Mouse (Mus musculus): ENCODE results near the gene Rflna. TPM values are rescaled to one million over a fixed set of nuclear protein-coding genes. Genes with fewer than 3 reads are reported as not detected.

The Rflna gene
- polyA plus RNA-seq, 1 experiment = not detected

DNA sequence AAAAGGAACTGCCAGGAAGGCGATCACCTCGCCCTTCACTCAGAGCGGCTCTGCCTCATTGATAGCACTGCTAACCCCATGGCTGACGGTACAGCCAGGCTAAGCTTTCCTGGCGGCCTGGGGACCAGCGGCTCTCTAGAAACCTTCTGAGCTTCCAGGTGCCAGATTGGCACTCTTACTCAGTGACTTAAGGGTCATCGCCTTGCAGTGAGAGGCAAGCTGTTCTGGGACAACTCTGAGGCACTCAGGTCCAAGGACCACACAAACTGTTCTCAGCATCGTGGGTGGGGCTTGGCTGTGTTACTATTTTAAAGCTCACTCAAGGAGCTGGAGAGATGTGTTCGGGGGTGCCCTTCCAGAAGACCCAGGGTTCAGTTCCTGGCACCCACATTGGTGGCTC is 12.6 kb downstream of the Rflna start:
- Histone ChIP-seq H3K36me3 (ENCODE audit: control insufficient read depth) (peaks cover 39% of the 10 kb centered on the region), H3K9me3 (ENCODE audit: control insufficient read depth, low read length) (no peaks in the 10 kb centered on the region), H3K27me3 (ENCODE audit: control insufficient read depth) (no peaks in the 10 kb centered on the region), H3K4me3 (replicated peaks) (no peak overlapping the region), H3K4me1 (ENCODE audit: control insufficient read depth) (no peaks in the 10 kb centered on the region)
- no peak for TF ChIP-seq TAL1 (IDR thresholded peaks at IDR 0.05; ENCODE audit: low read length)
- TF ChIP-seq GATA1 (IDR thresholded peaks at IDR 0.05; ENCODE audit: low read length) = no peak

DNA sequence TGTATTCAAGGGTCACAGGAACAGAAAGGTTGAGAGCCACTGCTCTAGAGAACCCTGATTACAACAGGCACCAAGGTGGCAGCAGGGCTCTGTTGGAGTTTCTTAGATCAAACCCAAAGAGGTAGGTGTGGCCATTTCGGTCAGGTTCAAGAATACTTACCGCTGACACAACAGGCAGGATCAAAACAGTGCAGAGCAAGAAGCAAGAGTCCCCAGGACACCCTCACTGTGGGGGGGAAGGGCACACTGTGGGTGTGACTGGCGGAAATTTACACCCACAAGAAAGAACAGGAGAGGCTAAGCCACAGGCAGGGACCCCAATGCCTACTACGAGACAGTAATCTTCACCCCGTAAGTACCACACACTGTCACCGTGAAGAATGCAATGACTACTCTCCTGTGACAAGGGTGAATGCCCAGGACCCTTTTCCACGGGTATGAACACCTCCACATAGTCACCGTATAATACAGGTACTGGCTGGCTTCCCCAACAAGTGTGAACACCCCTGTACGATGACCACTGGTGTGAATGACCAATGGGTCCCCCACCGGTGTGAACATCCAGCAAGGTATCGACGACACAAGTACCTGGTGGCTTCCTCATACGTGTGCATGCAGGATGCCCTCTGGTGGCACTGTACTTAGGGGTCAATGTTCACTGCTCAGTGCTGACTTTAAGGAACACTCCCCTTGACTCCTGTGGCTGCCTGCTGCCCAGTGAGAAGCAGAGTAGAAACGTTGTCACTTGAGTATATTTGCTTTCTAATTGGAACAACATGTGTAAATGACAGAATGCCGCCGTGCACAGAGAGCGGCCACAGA is 13.6 kb downstream of the Rflna start:
- H3K36me3 ChIP-seq (ENCODE audit: control insufficient read depth) = peaks cover 39% of the 10 kb centered on the region
- TF ChIP-seq GATA1 (IDR thresholded peaks at IDR 0.05; ENCODE audit: low read length) (no peak), TAL1 (IDR thresholded peaks at IDR 0.05; ENCODE audit: low read length) (no peak)
- H3K9me3 ChIP-seq (ENCODE audit: control insufficient read depth, low read length) = no peaks in the 10 kb centered on the region
- H3K4me1 ChIP-seq (ENCODE audit: control insufficient read depth) = no peaks in the 10 kb centered on the region
- H3K27me3 ChIP-seq (ENCODE audit: control insufficient read depth) = no peaks in the 10 kb centered on the region
- H3K4me3 ChIP-seq (replicated peaks) = no peak overlapping the region

DNA sequence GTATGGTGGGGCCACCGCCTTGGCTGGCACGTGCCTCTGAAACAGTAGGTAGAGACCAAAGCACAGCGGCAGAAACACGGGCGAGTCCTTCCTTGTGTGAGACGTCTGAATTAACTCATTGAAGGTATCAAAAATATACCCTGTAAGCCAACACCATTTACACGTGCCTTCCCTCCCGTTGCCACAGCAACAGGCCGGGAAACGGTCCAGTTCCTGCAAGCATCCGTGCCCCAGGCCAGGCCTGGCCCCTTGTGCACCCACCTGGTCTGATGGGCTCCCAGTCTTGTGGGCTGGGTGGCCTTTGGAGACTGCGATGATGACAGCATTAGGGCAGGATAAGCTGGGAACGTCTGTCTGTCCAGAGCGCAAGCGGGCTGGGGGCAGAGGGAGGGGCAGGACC is 14.3 kb downstream of the Rflna start:
- H3K36me3 ChIP-seq (ENCODE audit: control insufficient read depth) = peaks cover 46% of the 10 kb centered on the region
- TF ChIP-seq TAL1 (IDR thresholded peaks at IDR 0.05; ENCODE audit: low read length) (no peak), GATA1 (IDR thresholded peaks at IDR 0.05; ENCODE audit: low read length) (no peak)
- no peaks in the 10 kb centered on the region for H3K27me3 ChIP-seq (ENCODE audit: control insufficient read depth)
- H3K4me3 ChIP-seq (replicated peaks) = no peak overlapping the region
- H3K4me1 ChIP-seq (ENCODE audit: control insufficient read depth) = no peaks in the 10 kb centered on the region
- no peaks in the 10 kb centered on the region for H3K9me3 ChIP-seq (ENCODE audit: control insufficient read depth, low read length)

DNA sequence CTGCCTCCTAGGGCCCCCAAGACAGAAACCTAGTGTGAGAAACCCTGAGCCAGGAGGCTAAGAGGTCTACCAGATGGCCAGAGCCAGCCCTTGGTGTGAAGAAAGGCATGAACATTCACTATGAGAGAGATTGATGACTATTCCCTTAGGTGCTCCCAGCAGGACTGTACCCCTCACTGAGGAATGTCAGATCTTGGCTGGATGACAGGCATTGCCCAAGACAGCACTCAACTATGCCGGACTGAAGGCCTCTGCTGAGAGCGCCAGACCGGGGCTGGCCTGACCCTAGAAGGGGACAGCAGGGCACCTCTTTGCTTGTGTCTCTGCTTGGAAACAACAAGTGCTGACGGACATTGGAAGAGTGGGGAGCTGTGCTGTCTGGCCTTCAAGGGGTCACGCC is 16.1 kb downstream of the Rflna start:
- H3K36me3 ChIP-seq (ENCODE audit: control insufficient read depth) = peaks cover 64% of the 10 kb centered on the region
- H3K27me3 ChIP-seq (ENCODE audit: control insufficient read depth) = no peaks in the 10 kb centered on the region
- no peak overlapping the region for H3K4me3 ChIP-seq (replicated peaks)
- H3K4me1 ChIP-seq (ENCODE audit: control insufficient read depth) = no peaks in the 10 kb centered on the region
- TF ChIP-seq TAL1 (IDR thresholded peaks at IDR 0.05; ENCODE audit: low read length) (no peak), GATA1 (IDR thresholded peaks at IDR 0.05; ENCODE audit: low read length) (no peak)
- no peaks in the 10 kb centered on the region for H3K9me3 ChIP-seq (ENCODE audit: control insufficient read depth, low read length)

DNA sequence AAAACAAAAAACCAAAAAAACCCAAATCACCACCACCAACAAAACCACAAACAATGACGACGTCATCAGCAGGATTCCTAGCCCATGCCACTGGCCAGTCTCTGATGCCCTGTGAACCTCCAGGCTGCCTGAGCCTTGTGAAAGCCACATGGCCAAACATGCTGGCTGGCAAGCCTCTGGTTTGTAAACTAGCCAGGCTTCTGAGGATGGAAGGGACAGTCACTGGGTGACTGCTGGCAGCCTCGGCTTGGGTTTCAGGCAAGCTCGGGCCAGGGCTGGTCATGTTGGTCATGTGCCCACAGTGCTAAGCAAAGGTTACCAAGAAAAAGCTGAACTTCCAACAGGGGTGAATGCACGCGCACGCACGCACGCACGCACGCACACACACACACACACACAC is 18.3 kb downstream of the Rflna start:
- no peaks in the 10 kb centered on the region for H3K9me3 ChIP-seq (ENCODE audit: control insufficient read depth, low read length)
- no peak overlapping the region for H3K4me3 ChIP-seq (replicated peaks)
- H3K4me1 ChIP-seq (ENCODE audit: control insufficient read depth) = no peaks in the 10 kb centered on the region
- peaks cover 77% of the 10 kb centered on the region for H3K36me3 ChIP-seq (ENCODE audit: control insufficient read depth)
- no peaks in the 10 kb centered on the region for H3K27me3 ChIP-seq (ENCODE audit: control insufficient read depth)
- TF ChIP-seq GATA1 (IDR thresholded peaks at IDR 0.05; ENCODE audit: low read length) (no peak), TAL1 (IDR thresholded peaks at IDR 0.05; ENCODE audit: low read length) (no peak)

DNA sequence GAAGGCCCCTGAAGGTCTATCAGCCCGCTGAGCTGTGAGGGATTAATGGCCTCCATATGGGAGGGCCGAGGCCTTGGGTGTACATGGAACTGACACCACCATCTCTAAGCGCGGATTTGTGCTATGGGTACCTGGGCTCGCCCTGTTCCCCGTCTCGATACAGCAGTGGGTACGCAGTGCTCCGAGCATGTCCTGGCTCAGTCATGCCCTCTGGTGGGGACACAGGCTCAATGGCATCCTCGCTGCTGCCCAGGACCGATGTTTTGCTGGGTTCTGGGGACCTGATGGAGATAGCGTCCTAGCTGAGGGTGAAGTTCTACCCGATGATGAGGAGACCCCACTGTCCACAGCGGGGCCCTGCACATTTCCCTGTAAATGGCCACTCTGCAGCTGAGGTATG is 21.0 kb downstream of the Rflna start:
- H3K4me3 ChIP-seq (replicated peaks) = no peak overlapping the region
- H3K27me3 ChIP-seq (ENCODE audit: control insufficient read depth) = no peaks in the 10 kb centered on the region
- H3K9me3 ChIP-seq (ENCODE audit: control insufficient read depth, low read length) = no peaks in the 10 kb centered on the region; the same call in 1 of the 2 replicates
- TF ChIP-seq GATA1 (IDR thresholded peaks at IDR 0.05; ENCODE audit: low read length) = no peak
- no peak for TF ChIP-seq TAL1 (IDR thresholded peaks at IDR 0.05; ENCODE audit: low read length)
- H3K36me3 ChIP-seq (ENCODE audit: control insufficient read depth) = peaks cover 75% of the 10 kb centered on the region
- H3K4me1 ChIP-seq (ENCODE audit: control insufficient read depth) = peaks cover 1% of the 10 kb centered on the region; the same call in 1 of the 2 replicates

DNA sequence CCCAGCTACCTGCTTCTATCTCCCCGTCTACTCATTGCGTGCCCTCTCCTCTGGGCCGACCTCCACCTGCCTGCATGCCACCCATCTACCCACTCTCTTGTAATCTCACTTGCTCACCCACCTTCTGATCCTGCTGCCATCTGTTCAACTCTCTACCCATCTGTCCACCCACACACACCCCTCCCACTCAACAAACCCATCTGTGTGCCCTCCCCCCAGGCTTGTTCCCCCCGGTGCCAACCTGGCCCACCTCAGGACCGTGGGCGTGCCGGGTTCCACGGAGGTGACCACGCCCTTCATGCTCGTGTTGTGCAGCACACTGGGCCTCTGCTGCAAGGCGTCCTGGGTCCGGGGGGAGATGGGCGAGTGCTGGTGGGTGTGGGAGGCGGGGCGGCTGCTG is 25.4 kb downstream of the Rflna start:
- H3K36me3 ChIP-seq (ENCODE audit: control insufficient read depth) = peaks cover 96% of the 10 kb centered on the region
- H3K4me1 ChIP-seq (ENCODE audit: control insufficient read depth) = peaks cover 1% of the 10 kb centered on the region; the same call in 1 of the 2 replicates
- H3K9me3 ChIP-seq (ENCODE audit: control insufficient read depth, low read length) = no peaks in the 10 kb centered on the region; the same call in 1 of the 2 replicates
- H3K4me3 ChIP-seq (replicated peaks) = no peak overlapping the region
- no peaks in the 10 kb centered on the region for H3K27me3 ChIP-seq (ENCODE audit: control insufficient read depth)
- no peak for TF ChIP-seq TAL1 (IDR thresholded peaks at IDR 0.05; ENCODE audit: low read length)
- TF ChIP-seq GATA1 (IDR thresholded peaks at IDR 0.05; ENCODE audit: low read length) = no peak

DNA sequence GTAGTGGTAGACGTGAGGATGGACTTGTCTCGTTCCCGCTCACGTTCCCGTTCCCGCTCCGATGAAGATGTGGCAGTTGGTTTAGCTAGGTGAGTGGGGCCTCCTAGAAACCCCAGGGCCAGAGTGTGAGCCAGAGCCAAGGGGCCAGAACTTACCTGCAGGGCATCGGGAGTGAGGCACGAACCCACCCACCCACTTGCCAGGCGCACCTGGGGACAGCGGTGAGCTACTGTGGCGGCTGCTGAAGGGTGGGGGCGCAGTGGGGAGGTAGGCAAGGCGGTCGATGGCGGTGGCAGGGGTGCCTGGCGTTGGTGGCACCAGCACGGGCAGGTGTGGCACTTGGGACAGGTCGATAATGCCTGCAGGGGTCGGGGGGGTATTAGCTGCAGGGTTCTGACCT is 25.9 kb downstream of the Rflna start:
- peaks cover 1% of the 10 kb centered on the region; the same call in 1 of the 2 replicates for H3K4me1 ChIP-seq (ENCODE audit: control insufficient read depth)
- no peaks in the 10 kb centered on the region; the same call in 1 of the 2 replicates for H3K9me3 ChIP-seq (ENCODE audit: control insufficient read depth, low read length)
- H3K36me3 ChIP-seq (ENCODE audit: control insufficient read depth) = peaks cover 96% of the 10 kb centered on the region
- TF ChIP-seq GATA1 (IDR thresholded peaks at IDR 0.05; ENCODE audit: low read length) (no peak), TAL1 (IDR thresholded peaks at IDR 0.05; ENCODE audit: low read length) (no peak)
- no peak overlapping the region for H3K4me3 ChIP-seq (replicated peaks)
- no peaks in the 10 kb centered on the region for H3K27me3 ChIP-seq (ENCODE audit: control insufficient read depth)

DNA sequence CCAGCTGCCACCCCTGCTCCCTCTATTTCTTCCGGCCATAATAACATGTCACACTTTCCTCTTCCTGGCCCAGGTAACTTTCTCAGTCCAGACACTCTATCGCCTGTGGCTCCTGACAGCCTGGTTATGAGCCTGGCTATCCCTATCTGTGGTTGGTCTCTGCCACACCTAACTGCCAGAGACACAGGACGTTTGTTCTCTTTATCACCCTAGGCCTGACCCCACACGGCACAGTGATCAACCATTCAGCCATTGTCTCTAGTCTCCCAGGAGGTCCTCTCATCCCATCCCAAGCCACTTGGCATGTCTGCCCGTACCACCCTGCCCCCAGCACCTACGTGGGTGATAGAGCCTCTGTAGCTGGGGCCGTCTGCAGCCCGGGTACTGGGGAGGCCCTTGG is 33.5 kb downstream of the Rflna start:
- TF ChIP-seq TAL1 (IDR thresholded peaks at IDR 0.05; ENCODE audit: low read length) = no peak
- TF ChIP-seq GATA1 (IDR thresholded peaks at IDR 0.05; ENCODE audit: low read length) = no peak
- H3K9me3 ChIP-seq (ENCODE audit: control insufficient read depth, low read length) = no peaks in the 10 kb centered on the region
- no peak overlapping the region for H3K4me3 ChIP-seq (replicated peaks)
- H3K36me3 ChIP-seq (ENCODE audit: control insufficient read depth) = peaks cover 96% of the 10 kb centered on the region
- H3K4me1 ChIP-seq (ENCODE audit: control insufficient read depth) = peaks cover 26% of the 10 kb centered on the region
- H3K27me3 ChIP-seq (ENCODE audit: control insufficient read depth) = no peaks in the 10 kb centered on the region
